In the genomic region with DNA sequence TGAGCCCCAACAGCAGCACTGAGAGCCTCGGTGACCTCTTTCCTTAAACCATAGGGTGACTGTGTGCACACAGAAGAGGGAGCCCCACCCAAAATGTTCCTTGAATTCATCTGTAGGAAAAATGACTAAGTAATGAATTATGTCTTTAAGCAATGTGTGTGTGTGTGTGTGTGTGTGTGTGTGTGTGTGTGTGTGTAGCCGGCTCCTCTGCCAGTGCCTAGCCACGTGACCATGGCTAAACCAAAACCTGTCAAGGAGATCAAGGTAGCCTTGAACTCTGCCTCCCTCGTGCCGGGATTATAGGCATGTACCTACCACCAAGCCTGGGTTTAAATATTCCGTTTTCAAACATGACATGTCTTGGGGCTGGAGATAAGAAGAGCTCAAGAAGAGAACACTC, we compare ENCODE assay signal across 24 mouse cellular contexts. TPM values are rescaled to one million over a fixed set of nuclear protein-coding genes. Genes with fewer than 3 reads are reported as not detected.
A peak's percentile ranks its signal among the peaks of the same experiment; 100 is the strongest.
DNase-seq lines count a peak whose midpoint lies in the region; ATAC-seq and TF ChIP-seq lines count a peak whose summit lies in the region.
"Had no signal": no experiment of that assay in that cellular context is flagged by ENCODE, and none has a peak within 500 bp of the region (broad histone marks: within the 10 kb centered on the region; RNA-seq: fewer than 3 reads in every experiment).

No protein-coding gene starts in this region.

- H3K4me3 ChIP-seq in embryonic facial prominence, embryonic 13.5 days: no peak overlapping the region
- H3K4me3 ChIP-seq in embryonic facial prominence, embryonic 10.5 days: no peak overlapping the region
- no peak overlapping the region for H3K4me3 ChIP-seq in left cerebral cortex, adult 2 months
- H3K4me3 ChIP-seq in cortical plate, adult 2 months (ENCODE audit: insufficient read depth, low read length): no peak overlapping the region
- no peak overlapping the region for H3K4me3 ChIP-seq in stomach, postnatal 0 days (ENCODE audit: low read depth, low read length)
- H3K4me3 ChIP-seq: forebrain, embryonic 15.5 days; heart, embryonic 10.5 days; intestine, embryonic 15.5 days; midbrain, embryonic 15.5 days; neural tube, embryonic 12.5 days had no signal

- peak; percentile 61 for TF ChIP-seq EP300 in stomach, postnatal 0 days (optimal IDR thresholded peaks at IDR 0.05)

- DNase-seq in embryonic facial prominence, embryonic 10.5 days (ENCODE audit: low spot score): no peak
- no peak for DNase-seq in left cerebral cortex, adult 2 months (ENCODE audit: extremely low spot score in 1 of 2, low spot score in 2 of 2)
- no peak for DNase-seq in left cerebral cortex, adult 8-10 months (ENCODE audit: low spot score in 2 of 2)
- DNase-seq in stomach, postnatal 0 days (ENCODE audit: low spot score): peak; percentile 65
- DNase-seq in kidney, adult 8-10 months: no peak
- DNase-seq: cerebellum, adult 11 months; cerebellum, adult 9-11 months; gastrocnemius, postnatal 36 days; kidney, adult 9 months; kidney, postnatal 36 days; left cerebral cortex, postnatal 4 days; liver, postnatal 0 days; right cerebral cortex, postnatal 25 days had no signal

- intact Hi-C loops in left cerebral cortex, adult 2 months (cut with DNase I): no loop called here

- no peak overlapping the region for H3K9ac ChIP-seq in embryonic facial prominence, embryonic 13.5 days
- H3K9ac ChIP-seq in stomach, postnatal 0 days (ENCODE audit: low read length): no peak overlapping the region
- H3K9ac ChIP-seq: forebrain, embryonic 15.5 days; intestine, embryonic 15.5 days; liver, postnatal 0 days; midbrain, embryonic 15.5 days; neural tube, embryonic 12.5 days had no signal

- TF ChIP-seq POLR2A in cortical plate, adult 2 months (IDR thresholded peaks at IDR 0.05; ENCODE audit: extremely low read depth, insufficient read depth, low read length): no peak

- H3K4me2 ChIP-seq in embryonic facial prominence, embryonic 13.5 days: no peak overlapping the region
- no peak overlapping the region for H3K4me2 ChIP-seq in stomach, postnatal 0 days (replicated peaks; ENCODE audit: low read depth)
- H3K4me2 ChIP-seq: forebrain, embryonic 15.5 days; intestine, embryonic 15.5 days; midbrain, embryonic 15.5 days; neural tube, embryonic 12.5 days had no signal

- ATAC-seq in embryonic facial prominence, embryonic 13.5 days (ENCODE audit: insufficient number of reproducible peaks, insufficient read depth, low FRiP score, low TSS enrichment, low read depth): no peak
- peak; percentile 74 for ATAC-seq in stomach, postnatal 0 days (ENCODE audit: low FRiP score, low TSS enrichment)
- ATAC-seq: activated CD4-positive, CD25-positive, alpha-beta regulatory T cell, adult 4 months; forebrain, embryonic 15.5 days; hindbrain, embryonic 16.5 days; intestine, embryonic 15.5 days; liver, postnatal 0 days; lung, postnatal 0 days; midbrain, embryonic 15.5 days had no signal

- H3K27me3 ChIP-seq in embryonic facial prominence, embryonic 13.5 days: no peaks in the 10 kb centered on the region
- no peaks in the 10 kb centered on the region for H3K27me3 ChIP-seq in embryonic facial prominence, embryonic 10.5 days (replicated peaks; ENCODE audit: low read depth, poor library complexity, severe bottlenecking)
- no peaks in the 10 kb centered on the region for H3K27me3 ChIP-seq in stomach, postnatal 0 days (ENCODE audit: control insufficient read depth, insufficient read depth, low read length)
- H3K27me3 ChIP-seq: forebrain, embryonic 15.5 days; intestine, embryonic 15.5 days; midbrain, embryonic 15.5 days; neural tube, embryonic 12.5 days had no signal

- peaks cover 91% of the 10 kb centered on the region for H3K36me3 ChIP-seq in embryonic facial prominence, embryonic 13.5 days
- H3K36me3 ChIP-seq in embryonic facial prominence, embryonic 10.5 days (replicated peaks): peaks cover 100% of the 10 kb centered on the region
- peaks cover 58% of the 10 kb centered on the region for H3K36me3 ChIP-seq in stomach, postnatal 0 days (ENCODE audit: control insufficient read depth, insufficient read depth, low read length)

- WGBS in embryonic facial prominence, embryonic 13.5 days: 87% methylated on average over 6 of the region's 6 CpGs
- WGBS in embryonic facial prominence, embryonic 10.5 days: 91% methylated on average over 6 of the region's 6 CpGs
- 57% methylated on average over 6 of the region's 6 CpGs for WGBS in stomach, postnatal 0 days

- H3K27ac ChIP-seq in embryonic facial prominence, embryonic 13.5 days: 0 out of 2 replicates have a peak overlapping the region, but pooled peaks have one; percentile 18
- H3K27ac ChIP-seq in embryonic facial prominence, embryonic 10.5 days (replicated peaks): no peak overlapping the region
- peak overlapping the region; percentile 84 for H3K27ac ChIP-seq in left cerebral cortex, adult 2 months
- 0 out of 2 replicates have a peak overlapping the region, but pooled peaks have one; percentile 8 for H3K27ac ChIP-seq in cortical plate, adult 2 months (ENCODE audit: insufficient read depth, low read length)
- H3K27ac ChIP-seq in stomach, postnatal 0 days (replicated peaks): peak overlapping the region; percentile 82
- H3K27ac ChIP-seq: forebrain, embryonic 15.5 days; heart, embryonic 10.5 days; intestine, embryonic 15.5 days; macrophage; midbrain, embryonic 15.5 days; neural tube, embryonic 12.5 days had no signal

- peaks cover 17% of the 10 kb centered on the region for H3K4me1 ChIP-seq in embryonic facial prominence, embryonic 13.5 days
- H3K4me1 ChIP-seq in embryonic facial prominence, embryonic 10.5 days: no peaks in the 10 kb centered on the region
- H3K4me1 ChIP-seq in cortical plate, adult 2 months (ENCODE audit: control insufficient read depth, insufficient read depth, low read length): peaks cover 11% of the 10 kb centered on the region
- no peaks in the 10 kb centered on the region for H3K4me1 ChIP-seq in stomach, postnatal 0 days (replicated peaks; ENCODE audit: control insufficient read depth, insufficient read depth)
- H3K4me1 ChIP-seq: intestine, embryonic 15.5 days had no signal

- H3K9me3 ChIP-seq in embryonic facial prominence, embryonic 13.5 days: no peaks in the 10 kb centered on the region
- no peaks in the 10 kb centered on the region for H3K9me3 ChIP-seq in embryonic facial prominence, embryonic 10.5 days
- H3K9me3 ChIP-seq in stomach, postnatal 0 days (ENCODE audit: control insufficient read depth, low read length): no peaks in the 10 kb centered on the region
- H3K9me3 ChIP-seq: forebrain, embryonic 15.5 days; heart, embryonic 10.5 days; intestine, embryonic 15.5 days; midbrain, embryonic 15.5 days; neural tube, embryonic 12.5 days had no signal

- TF ChIP-seq CTCF in left cerebral cortex, adult 2 months (IDR thresholded peaks at IDR 0.05): no peak
- no peak for TF ChIP-seq CTCF in cortical plate, adult 2 months (IDR thresholded peaks at IDR 0.05; ENCODE audit: extremely low read depth, insufficient read depth, low read length)
- no peak for TF ChIP-seq CTCF in stomach, postnatal 0 days (IDR thresholded peaks at IDR 0.05; ENCODE audit: low read depth)

RNA-seq across cellular contexts. Expression of gene Zmynd8, which starts 57.0 kb away (rescaled TPM):
- 61.4 and 62.3 TPM in 2 replicates for polyA plus RNA-seq in embryonic facial prominence, embryonic 13.5 days (2015; fragmentation: Nextera tagmentation; extraction: Ambion mirVana)
- polyA plus RNA-seq in embryonic facial prominence, embryonic 10.5 days (2016; fragmentation: Nextera tagmentation; extraction: Ambion mirVana): 68.1 and 69.9 TPM in 2 replicates
- 100 to 1,000 TPM; 182 to 188 TPM for total RNA-seq in left cerebral cortex, adult 2 months (2021)
- total RNA-seq in left cerebral cortex, adult 8-10 months (2022): 100 to 1,000 TPM; 105 to 132 (median 130) TPM
- polyA plus RNA-seq in cortical plate, adult 2 months (2012; rRNA removed): 90.5 and 106 TPM in 2 replicates
- 24.3 and 29.7 TPM in 2 replicates for polyA plus RNA-seq in stomach, postnatal 0 days (2015; fragmentation: Nextera tagmentation; extraction: Ambion mirVana)
